Mouse (Mus musculus) heart, postnatal 25 days (tissue): ENCODE results near the gene Cyren. TPM values are rescaled to one million over a fixed set of nuclear protein-coding genes. Genes with fewer than 3 reads are reported as not detected.

Experiments used
- DNase-seq: peaks from one replicate; pipeline ENCODE4 v3.0.0; 2022; ENCODE audit warnings: low spot score
- intact Hi-C: fragments of 180-260 bp; cut with DNase I; formaldehyde crosslinking; loops from one replicate; pipeline ENCODE4 v1.15.1; 2025
- total RNA-seq, 2 experiments: library from RNA; stranded (reverse); gene quantifications; 2 replicates each; pipeline ENCODE4 v1.2.3; 2021

The Cyren gene
- total RNA-seq, 2 experiments from 2014 or later: 3.8 to 4.1 TPM

DNA sequence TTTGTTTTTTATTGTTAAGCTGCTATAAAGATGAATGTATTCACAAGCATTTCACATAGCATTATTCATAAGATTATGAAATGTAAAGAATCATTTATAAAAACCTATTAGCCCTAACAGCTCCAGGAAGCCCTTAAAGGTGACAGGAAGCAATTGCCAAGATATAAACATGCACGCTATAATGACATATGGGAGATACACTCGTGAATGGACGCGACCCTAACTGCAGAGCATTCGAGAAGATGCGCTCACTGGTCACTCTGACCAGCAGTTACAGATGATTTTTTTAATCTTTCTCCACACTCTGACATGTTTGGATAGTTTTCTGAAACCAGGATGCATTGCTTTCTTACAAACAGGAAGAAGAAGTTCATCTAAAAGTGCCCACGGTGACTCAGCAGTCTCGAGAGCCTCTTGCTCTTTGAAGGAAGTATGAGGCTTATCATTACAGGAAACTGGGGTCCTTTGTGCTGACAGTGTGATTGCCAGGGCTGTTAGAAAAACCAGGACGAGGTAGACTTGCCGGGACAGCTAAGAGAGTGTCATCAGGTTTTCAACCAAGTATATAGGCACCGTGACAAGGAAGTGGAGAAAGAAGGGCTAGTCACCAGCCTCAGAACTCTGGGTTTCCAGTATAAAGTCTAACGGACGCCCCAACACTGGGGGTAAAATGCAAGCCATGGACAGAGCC lies 8.5 kb downstream of the Cyren start:
- intact Hi-C loops: loop anchor here (5.0 kb wide), 1 partner anchor 267 kb away; no protein-coding TSS in a partner anchor
- DNase-seq: no peak

DNA sequence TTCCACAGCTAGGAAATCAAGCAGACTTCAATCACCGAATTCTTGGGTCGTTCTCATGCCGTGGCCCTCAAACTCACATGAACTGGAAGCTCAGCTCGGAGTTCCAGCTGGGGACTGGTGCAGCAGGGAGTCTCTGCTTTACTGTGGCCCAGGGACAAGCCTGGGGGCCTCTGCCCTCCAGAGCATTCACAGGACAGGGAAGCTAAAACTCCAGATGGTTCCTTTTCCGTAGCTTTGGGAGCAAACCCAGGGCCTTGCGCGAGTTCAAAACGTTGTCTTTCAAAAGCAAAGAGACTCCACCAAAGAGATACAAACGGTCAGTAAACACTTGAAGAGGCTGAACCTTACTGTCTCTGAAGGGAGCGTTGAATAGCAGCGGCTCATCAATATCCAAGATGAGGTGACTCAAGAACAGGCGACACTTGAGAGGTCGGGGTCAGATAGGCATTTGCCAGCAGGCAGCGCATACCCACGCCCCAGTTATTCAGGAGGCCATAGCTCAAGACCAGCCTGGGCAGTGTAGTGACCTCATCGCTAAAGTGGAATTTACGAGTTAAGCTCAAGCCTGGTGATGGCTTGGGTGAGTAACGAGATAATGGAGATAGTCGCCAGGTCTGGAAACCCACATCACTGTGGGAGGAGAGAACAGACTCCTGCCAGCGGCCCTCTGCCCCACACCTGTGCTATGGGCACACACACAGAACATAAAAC lies 9.2 kb downstream of the Cyren start:
- DNase-seq: no peak
- intact Hi-C loops: loop anchor here (5.0 kb wide), 1 partner anchor 266 kb away; no protein-coding TSS in a partner anchor

DNA sequence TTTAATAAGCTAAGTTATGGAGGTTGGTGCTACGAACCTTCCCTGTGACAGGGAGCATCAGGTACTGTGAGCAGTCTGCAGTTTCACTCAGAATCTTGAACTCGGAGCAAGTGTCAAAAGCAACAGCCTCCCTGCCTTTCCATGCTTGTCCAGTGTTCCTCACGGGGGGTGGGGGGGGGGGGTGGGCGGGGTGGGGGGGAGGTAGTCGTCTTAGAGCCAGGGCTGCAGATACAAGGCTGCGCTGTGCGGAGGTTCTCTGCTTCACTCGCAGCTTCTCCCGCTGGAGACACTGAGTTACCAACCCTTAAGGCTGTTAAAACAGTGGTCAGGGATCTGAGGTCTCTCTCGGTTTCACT lies 9.9 kb downstream of the Cyren start:
- intact Hi-C loops: loop anchor here (5.0 kb wide), 1 partner anchor 266 kb away; no protein-coding TSS in a partner anchor

DNA sequence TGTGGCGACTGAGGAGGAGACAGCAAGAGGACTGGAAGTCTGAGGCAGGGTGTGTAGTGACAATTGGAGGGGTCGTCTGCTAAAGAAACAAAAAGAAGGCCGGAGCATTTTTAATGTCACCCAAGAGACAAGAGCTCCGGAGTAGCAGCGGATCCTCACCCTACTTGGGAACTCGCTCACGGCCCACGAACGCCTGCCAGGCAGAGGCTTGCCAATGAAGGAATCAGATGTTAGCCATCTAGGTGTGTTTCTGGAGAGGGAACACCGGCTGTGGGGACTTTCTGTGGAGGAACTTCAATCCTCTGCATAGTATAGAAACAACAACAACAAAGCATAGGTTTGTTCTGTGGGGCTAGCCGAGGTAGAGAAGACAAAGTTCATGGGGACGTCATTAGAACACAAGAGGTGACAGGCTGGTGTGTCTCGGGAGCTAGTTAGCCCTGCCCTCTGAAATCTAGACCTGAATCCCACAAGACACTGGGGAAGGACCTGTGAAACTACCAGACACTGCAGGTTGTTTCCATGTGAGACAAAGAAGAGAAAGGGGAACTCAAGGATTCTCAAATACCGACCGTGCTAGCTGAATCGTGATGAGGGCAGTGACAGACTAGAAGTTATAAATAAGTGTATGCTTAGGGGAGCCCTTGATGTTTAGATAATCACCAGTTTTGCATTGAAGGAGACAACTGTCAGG lies 10.4 kb downstream of the Cyren start:
- intact Hi-C loops: loop anchor here (5.0 kb wide), 1 partner anchor 265 kb away; no protein-coding TSS in a partner anchor

More for the DNA sequence above, 9.9 kb downstream of the Cyren start:
- DNase-seq: no peak

DNA sequence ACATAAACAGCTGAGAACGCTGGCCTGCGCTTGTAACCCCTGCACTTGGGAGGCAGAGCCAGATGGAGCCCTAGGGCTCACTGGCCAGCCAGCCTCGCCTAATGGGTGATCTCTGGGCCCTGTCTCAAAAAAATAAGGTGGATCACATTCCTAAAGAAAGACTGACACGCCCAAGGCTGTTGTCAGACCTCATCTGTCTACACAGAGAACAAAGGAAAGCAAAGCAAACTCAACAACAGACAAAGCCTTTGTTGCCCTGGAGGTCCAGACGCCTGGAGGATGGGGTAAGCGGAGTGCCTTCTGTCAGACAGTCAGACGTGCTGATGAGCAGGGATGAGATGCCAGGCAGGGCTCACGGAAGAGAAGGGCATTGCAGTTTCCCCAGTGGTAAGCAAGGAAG lies 11.1 kb downstream of the Cyren start:
- intact Hi-C loops: loop anchor here (5.0 kb wide), 1 partner anchor 264 kb away; no protein-coding TSS in a partner anchor
- DNase-seq: no peak

More for the DNA sequence above, 10.4 kb downstream of the Cyren start:
- no peak for DNase-seq

DNA sequence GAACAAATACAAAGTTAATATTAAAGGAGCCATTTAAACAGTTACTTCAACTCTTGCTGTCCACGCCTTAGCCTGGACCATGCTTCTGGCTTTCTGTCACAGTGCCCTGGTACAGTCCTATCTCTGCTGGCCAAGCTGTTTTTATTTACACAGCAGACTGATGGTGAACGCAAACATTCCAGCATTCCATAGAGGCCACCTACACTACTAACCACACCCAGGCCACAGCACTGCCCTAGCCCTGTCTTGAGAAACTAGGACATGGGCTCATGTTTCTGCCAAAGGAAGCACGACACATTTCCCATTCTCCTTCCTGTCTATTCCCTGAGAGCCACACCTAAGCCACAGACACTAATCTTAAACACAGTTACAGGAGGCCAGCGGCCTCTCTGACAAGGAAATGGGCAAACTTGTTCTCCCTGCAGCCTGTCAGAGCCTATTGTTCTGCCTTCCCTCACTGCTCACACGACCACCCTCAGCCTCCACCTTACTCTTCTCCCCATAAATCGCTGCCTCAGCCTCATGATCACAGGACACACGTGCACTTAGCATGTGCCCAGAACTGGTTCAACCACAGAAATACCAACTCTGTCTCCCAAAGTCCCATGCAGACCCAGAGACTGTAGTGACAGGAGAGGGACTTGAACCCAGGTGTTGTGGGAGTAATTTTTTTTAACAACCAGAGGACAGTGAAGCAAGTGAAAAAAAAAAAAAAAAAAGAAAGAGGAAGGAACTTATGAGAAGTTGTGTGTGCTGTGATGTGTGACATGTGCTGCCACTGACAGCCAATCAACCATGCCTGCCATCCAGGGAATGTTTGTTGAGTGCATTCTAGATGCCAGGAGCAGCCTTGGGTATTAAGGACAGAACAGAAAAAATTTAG lies 11.9 kb downstream of the Cyren start:
- peak; percentile 57 for DNase-seq
- intact Hi-C loops: loop anchor here (5.0 kb wide), 1 partner anchor 264 kb away; no protein-coding TSS in a partner anchor

DNA sequence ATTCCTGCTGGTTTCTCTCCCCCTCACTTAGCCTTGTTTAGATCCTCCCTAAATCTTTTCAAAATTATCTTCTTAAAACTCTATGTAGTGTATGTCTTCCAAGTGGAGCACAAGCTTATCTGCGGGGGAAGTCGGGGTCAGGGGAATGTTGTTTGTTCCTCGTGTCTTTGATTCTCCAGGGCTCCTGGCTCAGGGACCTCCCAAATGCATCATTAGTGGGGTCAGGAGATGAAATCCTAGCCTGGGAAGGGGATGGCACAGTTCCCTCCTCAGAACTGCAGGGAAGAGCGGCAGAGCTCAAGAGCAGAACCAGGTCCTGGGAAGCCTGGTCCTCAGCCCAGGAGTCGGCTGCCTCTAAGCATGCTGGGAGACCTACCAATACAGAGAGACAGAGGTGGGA lies 12.6 kb downstream of the Cyren start:
- DNase-seq: no peak
- intact Hi-C loops: loop anchor here (5.0 kb wide), 1 partner anchor 263 kb away; no protein-coding TSS in a partner anchor

DNA sequence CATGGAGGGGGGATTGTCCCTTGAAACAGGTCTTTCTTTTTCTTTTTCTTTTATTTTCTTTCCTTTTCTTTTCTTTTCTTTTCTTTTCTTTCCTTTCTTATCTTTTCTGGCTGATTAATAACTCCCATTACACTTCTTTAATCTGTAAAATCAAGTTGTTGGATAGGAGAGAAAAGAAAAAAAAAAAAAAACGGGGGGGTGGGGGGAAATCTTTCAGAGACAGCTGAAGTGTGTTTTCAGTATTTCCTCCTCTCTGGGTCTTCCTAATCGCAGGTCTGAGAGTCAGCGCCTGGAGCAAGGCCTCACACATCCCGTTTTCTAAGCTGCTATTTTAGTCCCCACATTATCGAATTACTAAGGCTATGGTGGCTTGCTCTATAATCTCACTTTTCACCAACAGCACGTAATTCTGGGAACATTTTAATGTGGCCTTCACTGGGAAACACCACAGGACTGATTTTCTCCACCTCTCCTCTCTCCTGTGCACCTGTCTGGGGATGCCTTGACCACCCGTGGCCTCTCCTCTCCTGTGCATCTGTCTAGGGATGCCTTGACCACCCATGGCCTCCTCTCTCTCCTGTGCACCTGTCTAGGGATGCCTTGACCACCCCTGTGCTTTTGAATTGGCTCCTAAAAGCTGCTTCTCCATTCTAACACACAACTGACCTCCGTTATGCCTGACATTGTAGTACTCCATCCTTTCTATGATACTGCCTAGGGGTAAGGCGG lies 13.9 kb downstream of the Cyren start:
- intact Hi-C loops: loop anchor here (1.0 to 5.0 kb wide), 2 partner anchors 13 to 82 kb away; partner anchors contain the start of gene Agbl3
- no peak for DNase-seq

DNA sequence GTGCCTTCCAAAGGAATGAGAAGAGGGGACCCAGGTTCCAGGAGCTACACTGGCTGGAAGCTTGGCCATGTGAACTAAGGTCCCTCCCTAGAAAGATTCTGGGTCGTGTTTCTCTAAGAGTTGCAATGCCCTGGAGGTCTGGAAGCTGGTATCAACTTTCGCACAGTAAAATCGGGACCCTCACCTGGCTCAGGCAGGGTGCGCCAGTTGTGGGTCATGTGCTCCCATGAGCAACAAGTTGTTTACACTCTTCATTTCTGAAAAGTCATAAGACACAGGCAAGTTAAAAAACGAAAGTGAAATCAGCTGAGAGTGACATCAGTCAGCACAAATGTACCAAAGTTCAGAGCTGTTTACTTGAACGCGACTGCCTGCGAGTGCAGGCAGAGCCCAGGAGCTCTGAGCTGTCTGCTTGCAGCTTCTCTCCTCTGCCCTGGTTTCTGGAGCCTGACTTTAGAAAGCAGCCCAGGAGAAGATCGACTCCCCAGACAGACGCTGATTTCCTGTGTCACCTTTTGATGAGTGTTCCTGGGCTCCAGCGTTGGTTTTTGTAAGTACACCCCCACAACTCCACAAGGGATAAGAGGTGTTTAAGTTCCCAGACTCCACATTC lies 15.0 kb downstream of the Cyren start, which contains the start of gene Tmem140:
Tmem140 (plus strand) TSS at position 356 of the 613 bp plus-strand sequence.
- intact Hi-C loops: loop anchor here (1.0 to 5.0 kb wide), 2 partner anchors 14 to 81 kb away; partner anchors contain the start of gene Agbl3
- peak; percentile 42 for DNase-seq

DNA sequence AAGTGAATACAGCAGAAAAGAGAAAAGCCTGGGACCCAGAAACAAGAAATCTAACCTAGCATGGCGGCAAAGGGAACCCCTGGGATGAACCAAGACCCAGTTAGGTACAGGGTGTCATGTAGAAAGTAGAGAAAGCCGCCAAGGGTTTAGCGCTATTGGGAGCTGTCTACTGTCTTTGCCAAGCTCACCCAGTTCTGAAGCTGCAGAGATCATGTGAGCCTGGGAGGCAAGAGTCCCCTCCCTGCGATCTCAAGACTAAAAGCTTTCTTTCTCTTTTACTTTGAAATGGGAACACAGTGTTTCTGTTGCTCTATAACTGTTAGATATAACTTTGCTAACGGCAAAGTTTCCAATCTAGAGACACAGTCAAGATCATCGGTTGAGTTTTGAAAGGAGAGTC lies 15.5 kb downstream of the Cyren start:
- DNase-seq: no peak
- intact Hi-C loops: loop anchor here (5.0 kb wide), 1 partner anchor 80 kb away; the partner anchor contains the start of gene Agbl3

DNA sequence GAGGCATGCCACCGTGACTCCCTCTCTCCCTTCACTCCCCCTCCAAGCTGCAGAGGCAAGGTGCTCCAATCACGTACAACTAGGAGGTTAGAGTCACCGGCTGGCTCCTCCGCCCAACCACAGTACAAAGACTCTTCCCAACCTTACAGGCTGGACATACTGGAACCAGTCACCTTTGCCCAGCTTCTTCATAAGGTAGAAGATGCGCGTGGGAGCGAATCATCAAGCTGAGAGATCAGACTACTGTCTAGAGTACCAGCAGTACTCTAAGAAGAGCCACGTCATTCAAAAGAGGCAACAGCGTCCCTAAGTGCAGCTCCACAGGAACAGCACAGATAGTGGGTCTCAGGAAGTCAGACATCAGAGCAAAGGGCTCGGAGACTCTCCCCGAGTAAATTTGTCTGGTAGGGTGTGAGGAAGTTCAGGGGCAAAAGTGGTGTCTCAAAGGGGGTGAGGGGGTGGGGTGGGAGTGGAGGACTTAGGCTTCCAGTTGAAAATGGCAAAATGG lies 16.3 kb downstream of the Cyren start:
- no peak for DNase-seq
- intact Hi-C loops: loop anchor here (5.0 kb wide), 1 partner anchor 79 kb away; the partner anchor contains the start of gene Agbl3

DNA sequence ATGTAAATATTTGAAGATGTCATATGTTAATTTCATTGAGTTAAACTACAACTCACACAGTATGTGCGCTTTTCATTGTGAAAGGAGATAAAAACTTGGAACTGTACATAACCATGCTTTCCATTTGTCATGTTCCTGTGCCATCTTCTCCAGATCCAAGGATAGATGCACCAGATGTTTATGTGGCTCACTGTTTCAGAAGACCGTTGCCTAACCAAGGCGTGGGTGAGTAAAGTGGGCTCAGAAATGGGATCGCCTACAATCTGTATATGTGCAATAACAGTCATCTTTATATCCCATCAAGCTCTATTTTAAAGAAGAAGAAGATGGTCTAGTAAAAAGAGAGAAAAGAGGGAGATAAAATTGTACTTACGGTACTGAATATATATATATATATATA lies 45.5 kb downstream of the Cyren start:
- intact Hi-C loops: no loop called here
- no peak for DNase-seq

DNA sequence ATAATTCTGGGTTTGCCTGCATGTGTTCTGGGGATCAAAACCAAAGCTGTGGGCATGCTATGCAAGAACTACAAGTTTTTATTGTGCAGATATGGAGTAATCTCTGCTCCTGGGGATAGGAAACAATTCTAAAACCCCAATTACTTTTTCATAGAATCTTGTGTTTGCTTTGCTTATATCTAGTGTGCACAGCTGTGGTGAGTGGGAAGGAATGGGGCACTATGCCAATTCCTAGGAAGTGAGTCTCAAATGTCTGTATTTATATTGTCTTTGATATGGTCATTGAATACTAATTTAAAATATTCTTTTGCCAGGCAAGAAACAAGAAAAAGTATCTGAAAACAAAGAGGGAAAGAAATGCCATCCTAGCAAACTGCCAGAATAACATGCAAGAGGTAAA lies 53.5 kb downstream of the Cyren start:
- intact Hi-C loops: no loop called here
- DNase-seq: no peak

Other genes starting within 250 kb of the Cyren start
- gene Agbl3, start 97.6 kb downstream of the Cyren start, total RNA-seq: 1 to 10 TPM; 3.2 to 3.9 TPM
- 10 to 100 TPM; 20.0 to 25.3 TPM for gene Tmem140, start 14.9 kb downstream of the Cyren start, total RNA-seq
- gene Wdr91, start 32.8 kb upstream of the Cyren start, total RNA-seq: 10 to 100 TPM; 12.0 to 13.5 TPM
- gene Stra8, start 42.1 kb upstream of the Cyren start, total RNA-seq: not detected
- gene Slc23a4, start 110.3 kb upstream of the Cyren start, total RNA-seq: under 1 TPM; 0.23 to 0.50 TPM